Mouse (Mus musculus) MEL (cell line): ENCODE measurements at regions not wholly inside any gene's neighbourhood (a gene's known extent, or its start where the extent isn't known, plus 50 kb on each side); places are given as distances from the start of the nearest gene placed in this dataset.

Experiments used
- DNase-seq: peaks from one replicate; pipeline ENCODE4 v3.0.0; 2011; ENCODE audit warnings: low read depth, low spot score
- H3K27ac ChIP-seq: 2 replicates; pipeline ENCODE4 v1.5.1; 2012; ENCODE audit warnings: low read depth, mild to moderate bottlenecking, control low read depth, low read length, moderate library complexity; ENCODE audit not compliant: control insufficient read depth
- H3K27me3 ChIP-seq, 2 experiments: fragments of 150-350 bp in 1 of 2; sonication (generic) in 1 of 2; 2 replicates each; pipeline ENCODE4 v1.6.1; 2012; ENCODE audit warnings: low read length in 2 of 2, mild to moderate bottlenecking in 2 of 2, improper control_type of control experiment in 1 of 2, moderate library complexity in 1 of 2; ENCODE audit not compliant: insufficient read depth in 2 of 2, control insufficient read depth in 1 of 2
- H3K36me3 ChIP-seq, 2 experiments: 2 replicates each; pipeline ENCODE4 v1.6.1; 2012 to 2014; ENCODE audit warnings: low read length in 2 of 2, improper control_type of control experiment in 1 of 2, inconsistent platforms in 1 of 2, mild to moderate bottlenecking in 1 of 2; ENCODE audit not compliant: insufficient read depth in 2 of 2, control insufficient read depth in 1 of 2
- H3K4me1 ChIP-seq, 2 experiments: fragments of 150-350 bp in 1 of 2; sonication (generic) in 1 of 2; 2 replicates each; pipeline ENCODE4 v1.6.1; 2012; ENCODE audit warnings: low read length in 2 of 2, improper control_type of control experiment in 1 of 2, mild to moderate bottlenecking in 1 of 2; ENCODE audit not compliant: insufficient read depth in 2 of 2, control insufficient read depth in 1 of 2
- H3K4me3 ChIP-seq, 2 experiments: fragments of 150-350 bp in 1 of 2; sonication (generic) in 1 of 2; 2 replicates each; pipeline ENCODE4 v1.5.1; 2012; ENCODE audit warnings: low read depth in 2 of 2, low read length in 2 of 2, mild to moderate bottlenecking in 2 of 2, moderate library complexity in 2 of 2, control low read depth in 1 of 2, improper control_type of control experiment in 1 of 2; ENCODE audit not compliant: control insufficient read depth in 1 of 2, insufficient read depth in 1 of 2
- H3K79me2 ChIP-seq: 2 replicates; pipeline ENCODE4 v1.6.1; 2012; ENCODE audit warnings: mild to moderate bottlenecking, low read length, moderate library complexity; ENCODE audit not compliant: control insufficient read depth, poor library complexity, insufficient read depth
- H3K9ac ChIP-seq: 2 replicates; pipeline ENCODE4 v1.6.1; 2012; ENCODE audit warnings: low read depth, mild to moderate bottlenecking, control low read depth, low read length, moderate library complexity; ENCODE audit not compliant: control insufficient read depth, poor library complexity, severe bottlenecking
- H3K9me3 ChIP-seq: fragments of 150-350 bp; sonication (generic); replicated peaks from 2 replicates; pipeline ENCODE4 v1.6.1; 2012; ENCODE audit warnings: mild to moderate bottlenecking, low read length, improper control_type of control experiment, moderate library complexity; ENCODE audit not compliant: insufficient read depth
- CHD2 ChIP-seq: IDR thresholded peaks from 2 replicates; pipeline ENCODE4 v1.6.1; 2011; ENCODE audit warnings: low read length, improper control_type of control experiment
- CTCF ChIP-seq, 3 experiments: IDR thresholded peaks in 2 of 3; conservative IDR thresholded peaks in 1 of 3; 2 replicates each; pipeline ENCODE4 v1.5.1; 2011 to 2012; ENCODE audit warnings: low read length in 3 of 3, low read depth in 2 of 3, mild to moderate bottlenecking in 2 of 3, improper control_type of control experiment in 1 of 3, inconsistent platforms in 1 of 3, mixed read lengths in 1 of 3, moderate library complexity in 1 of 3; ENCODE audit not compliant: control insufficient read depth in 1 of 3, insufficient read depth in 1 of 3, poor library complexity in 1 of 3, severe bottlenecking in 1 of 3
- E2F4 ChIP-seq: IDR thresholded peaks from 2 replicates; pipeline ENCODE4 v1.6.1; 2011; ENCODE audit warnings: low read depth, low read length, improper control_type of control experiment, borderline replicate concordance
- EP300 ChIP-seq, 2 experiments: IDR thresholded peaks; 2 replicates each; pipeline ENCODE4 v1.6.1; 2011; ENCODE audit warnings: improper control_type of control experiment in 2 of 2, low read length in 2 of 2, low read depth in 1 of 2, mild to moderate bottlenecking in 1 of 2
- GABPA ChIP-seq: IDR thresholded peaks from 2 replicates; pipeline ENCODE4 v1.6.1; 2012; ENCODE audit warnings: low read depth, mild to moderate bottlenecking, inconsistent platforms, low read length, improper control_type of control experiment, moderate library complexity
- GATA1 ChIP-seq: IDR thresholded peaks from 2 replicates; pipeline ENCODE4 v1.6.1; 2011; ENCODE audit warnings: low read depth, low read length, improper control_type of control experiment
- MAFK ChIP-seq: IDR thresholded peaks from 2 replicates; pipeline ENCODE4 v1.6.1; 2011; ENCODE audit warnings: low read depth, mild to moderate bottlenecking, low read length, improper control_type of control experiment, borderline replicate concordance
- MXI1 ChIP-seq: IDR thresholded peaks from 2 replicates; pipeline ENCODE4 v1.6.1; 2011; ENCODE audit warnings: mild to moderate bottlenecking, low read depth, low read length, improper control_type of control experiment
- MYB ChIP-seq: IDR thresholded peaks from 2 replicates; pipeline ENCODE4 v1.6.1; 2011; ENCODE audit warnings: mild to moderate bottlenecking, low read depth, low read length, improper control_type of control experiment
- MYC ChIP-seq: IDR thresholded peaks from 2 replicates; pipeline ENCODE4 v1.6.1; 2011; ENCODE audit warnings: low read depth, mild to moderate bottlenecking, low read length, improper control_type of control experiment, moderate library complexity
- NELFE ChIP-seq: IDR thresholded peaks from 2 replicates; pipeline ENCODE4 v1.6.1; 2011; ENCODE audit warnings: low read depth, low read length, improper control_type of control experiment
- POLR2A ChIP-seq, 2 experiments: IDR thresholded peaks; 2 replicates each; pipeline ENCODE4 v1.6.1; 2011 to 2012; ENCODE audit warnings: low read length in 2 of 2, mild to moderate bottlenecking in 2 of 2, control low read depth in 1 of 2, improper control_type of control experiment in 1 of 2, low read depth in 1 of 2, moderate library complexity in 1 of 2; ENCODE audit not compliant: control insufficient read depth in 1 of 2, insufficient read depth in 1 of 2, poor library complexity in 1 of 2
- POLR2AphosphoS5 ChIP-seq: IDR thresholded peaks from 2 replicates; pipeline ENCODE4 v1.6.1; 2012; ENCODE audit warnings: low read depth, borderline replicate concordance, mild to moderate bottlenecking, inconsistent platforms, low read length, moderate library complexity, mixed read lengths
- RCOR1 ChIP-seq: IDR thresholded peaks from 2 replicates; pipeline ENCODE4 v1.6.1; 2012; ENCODE audit warnings: low read depth, mild to moderate bottlenecking, inconsistent platforms, low read length, improper control_type of control experiment
- SIN3A ChIP-seq: IDR thresholded peaks from 2 replicates; pipeline ENCODE4 v1.6.1; 2012; ENCODE audit warnings: low read length, improper control_type of control experiment, inconsistent platforms
- SMC3 ChIP-seq: IDR thresholded peaks from 2 replicates; pipeline ENCODE4 v1.6.1; 2011; ENCODE audit warnings: low read depth, low read length, improper control_type of control experiment
- TAL1 ChIP-seq: IDR thresholded peaks from 2 replicates; pipeline ENCODE4 v1.6.1; 2012; ENCODE audit warnings: mild to moderate bottlenecking, inconsistent platforms, low read length, moderate library complexity, mixed read lengths
- TBP ChIP-seq: IDR thresholded peaks from 2 replicates; pipeline ENCODE4 v1.8.0; 2011; ENCODE audit warnings: low read depth, low read length, improper control_type of control experiment
- TCF12 ChIP-seq: IDR thresholded peaks from 2 replicates; pipeline ENCODE4 v1.6.1; 2014; ENCODE audit warnings: low read depth, mild to moderate bottlenecking, inconsistent platforms, low read length, improper control_type of control experiment, moderate library complexity
- UBTF ChIP-seq: IDR thresholded peaks from 2 replicates; pipeline ENCODE4 v1.6.1; 2012; ENCODE audit warnings: low read depth, mild to moderate bottlenecking, inconsistent platforms, low read length, improper control_type of control experiment, moderate library complexity, borderline replicate concordance; ENCODE audit not compliant: insufficient read depth
- USF1 ChIP-seq: IDR thresholded peaks from 2 replicates; pipeline ENCODE4 v1.6.1; 2014; ENCODE audit warnings: low read depth, mild to moderate bottlenecking, inconsistent platforms, low read length, improper control_type of control experiment, moderate library complexity
- ZMIZ1 ChIP-seq: IDR thresholded peaks from 2 replicates; pipeline ENCODE4 v1.6.1; 2012; ENCODE audit warnings: low read depth, mild to moderate bottlenecking, inconsistent platforms, low read length, improper control_type of control experiment, moderate library complexity
- ZNF384 ChIP-seq: IDR thresholded peaks from 2 replicates; pipeline ENCODE4 v1.6.1; 2012; ENCODE audit warnings: low read depth, mild to moderate bottlenecking, inconsistent platforms, low read length, improper control_type of control experiment

DNA sequence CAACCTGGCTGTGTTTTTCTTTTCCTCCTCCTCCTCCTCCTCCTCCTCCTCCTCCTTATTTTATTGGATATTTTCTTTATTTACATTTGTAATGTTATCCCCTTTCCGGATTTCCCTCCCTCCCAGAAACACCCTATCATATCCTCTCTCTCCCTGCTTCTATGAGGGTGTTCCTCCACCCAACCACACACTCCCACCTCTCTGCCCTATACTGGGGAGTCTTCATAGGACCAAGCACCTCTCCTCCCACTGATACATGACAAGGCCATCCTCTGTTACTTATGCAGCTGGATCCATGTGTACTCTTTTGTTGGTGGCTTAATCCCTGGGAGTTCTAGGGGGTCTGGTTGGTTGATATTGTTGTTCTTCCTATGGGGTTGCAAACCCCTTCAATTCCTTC is 230.6 kb downstream of the Pcsk1 start:
- Histone ChIP-seq H3K79me2 (no peaks in the 10 kb centered on the region), H3K9me3 (no peaks in the 10 kb centered on the region), H3K4me1 (no peaks in the 10 kb centered on the region), H3K4me3 (no peak overlapping the region), H3K36me3 (no peaks in the 10 kb centered on the region), H3K27me3 (no peaks in the 10 kb centered on the region), H3K27ac (no peak overlapping the region), H3K9ac (no peak overlapping the region)
- DNase-seq = no peak
- TF ChIP-seq GABPA = no peak

DNA sequence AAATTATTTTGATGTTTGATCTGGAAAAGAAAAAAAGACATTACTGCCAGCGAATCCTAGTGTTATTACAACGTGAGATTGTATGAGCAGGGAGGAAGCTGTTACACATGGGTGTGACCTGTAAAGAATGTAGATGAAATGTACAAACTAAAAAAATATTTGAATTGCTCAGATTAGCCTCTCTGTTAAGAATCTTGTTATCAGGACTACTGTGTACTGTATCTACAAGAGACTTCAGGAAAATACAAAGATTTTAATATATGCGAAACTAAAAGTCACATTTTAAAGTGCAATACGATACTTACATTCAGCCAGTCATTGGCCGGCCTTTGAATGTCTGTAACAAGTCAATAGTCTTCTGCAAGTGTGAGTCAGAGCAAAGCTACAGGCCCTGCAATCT is 247.4 kb downstream of the Pcsk1 start:
- Histone ChIP-seq H3K4me3 (no peak overlapping the region), H3K79me2 (no peaks in the 10 kb centered on the region), H3K36me3 (no peaks in the 10 kb centered on the region), H3K9ac (no peak overlapping the region), H3K4me1 (no peaks in the 10 kb centered on the region), H3K9me3 (no peaks in the 10 kb centered on the region), H3K27ac (no peak overlapping the region), H3K27me3 (no peaks in the 10 kb centered on the region)
- no peak for DNase-seq
- no peak for TF ChIP-seq POLR2A (IDR thresholded peaks at IDR 0.05; ENCODE audit: control insufficient read depth in 1 of 2, insufficient read depth in 1 of 2, low read depth in 1 of 2, low read length in 2 of 2, poor library complexity in 1 of 2)
- no peak for TF ChIP-seq NELFE
- TF ChIP-seq POLR2AphosphoS5 = no peak
- no peak for TF ChIP-seq MYB
- no peak for TF ChIP-seq TCF12
- TF ChIP-seq TBP = no peak
- TF ChIP-seq SMC3 = no peak
- TF ChIP-seq E2F4 = no peak

DNA sequence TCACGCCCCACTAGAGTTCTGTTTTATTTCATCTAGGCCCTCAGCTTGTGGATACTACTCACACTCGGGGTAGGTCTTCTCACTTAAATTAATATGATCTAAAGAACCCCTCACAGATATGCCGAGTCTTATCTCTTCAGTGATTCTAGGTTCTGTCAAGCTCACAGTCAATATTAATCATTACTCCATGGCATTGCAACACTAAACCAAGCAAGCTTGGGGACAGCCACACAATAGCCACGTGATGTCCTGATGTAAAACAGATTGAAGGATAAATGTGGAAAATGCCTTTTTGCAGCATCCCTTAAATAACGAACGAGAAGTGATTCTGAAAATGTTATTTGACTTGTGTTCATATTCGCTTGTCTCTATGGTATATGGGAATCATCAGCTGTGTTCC is 253.8 kb downstream of the Pcsk1 start:
- no peak for DNase-seq
- Histone ChIP-seq H3K4me3 (no peak overlapping the region), H3K79me2 (no peaks in the 10 kb centered on the region), H3K9me3 (no peaks in the 10 kb centered on the region), H3K27ac (no peak overlapping the region), H3K9ac (no peak overlapping the region), H3K4me1 (no peaks in the 10 kb centered on the region), H3K36me3 (no peaks in the 10 kb centered on the region), H3K27me3 (no peaks in the 10 kb centered on the region)
- no peak for TF ChIP-seq EP300 (IDR thresholded peaks at IDR 0.05; ENCODE audit: low read depth in 1 of 2, low read length in 2 of 2)
- no peak for TF ChIP-seq MXI1
- no peak for TF ChIP-seq RCOR1
- TF ChIP-seq ZMIZ1 = no peak
- TF ChIP-seq MYC = no peak
- TF ChIP-seq NELFE = no peak
- no peak for TF ChIP-seq MAFK
- no peak for TF ChIP-seq TCF12
- TF ChIP-seq E2F4 = no peak
- no peak for TF ChIP-seq ZNF384
- TF ChIP-seq UBTF = no peak
- no peak for TF ChIP-seq SIN3A
- TF ChIP-seq GATA1 = no peak
- no peak for TF ChIP-seq USF1
- TF ChIP-seq CTCF (IDR thresholded peaks at IDR 0.05 in 2 of 3, conservative IDR thresholded peaks at IDR 0.05 in 1 of 3; ENCODE audit: control insufficient read depth in 1 of 3, insufficient read depth in 1 of 3, low read depth in 2 of 3, low read length in 3 of 3, poor library complexity in 1 of 3, severe bottlenecking in 1 of 3) = no peak
- TF ChIP-seq TAL1 = no peak
- TF ChIP-seq CHD2 = no peak
